Mouse (Mus musculus) kidney, adult 2 months (tissue): ENCODE data around the gene 1700018B08Rik. TPM values are rescaled to one million over a fixed set of nuclear protein-coding genes. Genes with fewer than 3 reads are reported as not detected.

Source experiments
- DNase-seq: peaks from one replicate; pipeline ENCODE4 v3.0.0; 2021
- H3K27ac ChIP-seq: fragments of 200-500 bp; 2 replicates; pipeline ENCODE4 v1.5.1; 2012; ENCODE audit warnings: low read depth, low read length, control low read depth, inconsistent platforms; ENCODE audit not compliant: insufficient read depth
- H3K27me3 ChIP-seq: fragments of 200-500 bp; replicated peaks from 2 replicates; pipeline ENCODE4 v1.6.1; 2012; ENCODE audit warnings: mild to moderate bottlenecking, moderate library complexity, low read length, inconsistent platforms; ENCODE audit not compliant: control insufficient read depth, insufficient read depth
- H3K36me3 ChIP-seq: fragments of 200-500 bp; 2 replicates; pipeline ENCODE4 v1.6.1; 2012; ENCODE audit warnings: mild to moderate bottlenecking, moderate library complexity, low read length, inconsistent platforms; ENCODE audit not compliant: control insufficient read depth, insufficient read depth
- H3K4me1 ChIP-seq: fragments of 200-500 bp; 2 replicates; pipeline ENCODE4 v1.6.1; 2011; ENCODE audit warnings: low read length; ENCODE audit not compliant: control insufficient read depth, insufficient read depth
- H3K4me3 ChIP-seq: fragments of 200-500 bp; 2 replicates; pipeline ENCODE4 v1.5.1; 2011; ENCODE audit warnings: mild to moderate bottlenecking, low read depth, low read length, control low read depth; ENCODE audit not compliant: insufficient read depth
- CTCF ChIP-seq: fragments of 200-500 bp; conservative IDR thresholded peaks from 2 replicates; pipeline ENCODE4 v1.5.1; 2011; ENCODE audit warnings: low read depth, mild to moderate bottlenecking, control low read depth, low read length, moderate library complexity, mixed read lengths; ENCODE audit not compliant: insufficient read depth, insufficient read length
- POLR2A ChIP-seq: fragments of 200-500 bp; IDR thresholded peaks from one replicate; pipeline ENCODE4 v1.6.1; 2011; ENCODE audit warnings: low read depth, low read length, control low read depth
- whole genome bisulfite sequencing: fragments of 180-500 bp; shearing (Covaris S2); methylation state at CpG from one replicate; pipeline ENCODE4 v1.1.7; 2018; 5-methylcytosine and 5-hydroxymethylcytosine counted together
- polyA plus RNA-seq: library from polyadenylated mRNA; depleted of rRNA; stranded (reverse); fragments of >200 nt; gene quantifications from 2 replicates; pipeline ENCODE4 v1.2.3, GENCODE M21; 2012

1700018B08Rik gene
- polyA plus RNA-seq, 1 experiment: not detected

- no peaks in the 10 kb centered on the region for H3K36me3 ChIP-seq
- TF ChIP-seq CTCF: no peak
- peak; percentile 94 for TF ChIP-seq POLR2A
- peak overlapping the region; percentile 68 for H3K4me3 ChIP-seq
- no peaks in the 10 kb centered on the region for H3K27me3 ChIP-seq
- peaks cover 4% of the 10 kb centered on the region; the same call in 1 of the 2 replicates for H3K4me1 ChIP-seq
- DNase-seq: peak; percentile 100
- under 1% methylated on average over 47 of the region's 47 CpGs for WGBS
- H3K27ac ChIP-seq: peak overlapping the region; percentile 79
Observed at GRCm38 (mm10) chr8:121585159-121585825, 41.2 kb upstream of the 1700018B08Rik start.

- 43% methylated on average over 13 of the region's 13 CpGs for WGBS
- H3K27ac ChIP-seq: peak overlapping the region; percentile 79
- TF ChIP-seq POLR2A: no peak
- no peak for TF ChIP-seq CTCF
- no peaks in the 10 kb centered on the region for H3K36me3 ChIP-seq
- H3K27me3 ChIP-seq: no peaks in the 10 kb centered on the region
- H3K4me3 ChIP-seq: peak overlapping the region; percentile 68
- H3K4me1 ChIP-seq: peaks cover 4% of the 10 kb centered on the region; the same call in 1 of the 2 replicates
- DNase-seq: no peak
Observed at GRCm38 (mm10) chr8:121584730-121585129, 40.6 kb upstream of the 1700018B08Rik start.

GRCm38 (mm10) chr8:121583653-121584052 lies 39.5 kb upstream of the 1700018B08Rik start:
- no peak for DNase-seq

GRCm38 (mm10) chr8:121580465-121580864 lies 36.3 kb upstream of the 1700018B08Rik start:
- Histone ChIP-seq H3K27me3 (no peaks in the 10 kb centered on the region), H3K4me1 (peaks cover 10% of the 10 kb centered on the region; the same call in 1 of the 2 replicates), H3K4me3 (no peak overlapping the region), H3K27ac (no peak overlapping the region), H3K36me3 (no peaks in the 10 kb centered on the region)
- 39% methylated on average over 9 of the region's 9 CpGs for WGBS
- no peak for DNase-seq
- no peak for TF ChIP-seq POLR2A
- TF ChIP-seq CTCF: no peak

More at GRCm38 (mm10) chr8:121583653-121584052, 39.5 kb upstream of the 1700018B08Rik start:
- no peaks in the 10 kb centered on the region for H3K27me3 ChIP-seq
- 38% methylated on average over 8 of the region's 8 CpGs for WGBS
- H3K4me3 ChIP-seq: no peak overlapping the region
- TF ChIP-seq CTCF (no peak), POLR2A (no peak)
- peaks cover 4% of the 10 kb centered on the region; the same call in 1 of the 2 replicates for H3K4me1 ChIP-seq
- H3K36me3 ChIP-seq: no peaks in the 10 kb centered on the region
- no peak overlapping the region for H3K27ac ChIP-seq

- 2% methylated on average over 62 of the region's 63 CpGs for WGBS
- H3K27me3 ChIP-seq: no peaks in the 10 kb centered on the region
- H3K4me3 ChIP-seq: peak within 1 kb of the TSS; percentile 61
- TF ChIP-seq POLR2A: peak; percentile 46
- 0 out of 2 replicates have a peak, but pooled peaks have one; percentile 3 for TF ChIP-seq CTCF
- peak; percentile 96 for DNase-seq
- peak within 1 kb of the TSS; percentile 34; the same call in 1 of the 2 replicates for H3K27ac ChIP-seq
- no peaks in the 10 kb centered on the region for H3K36me3 ChIP-seq
- peaks cover 6% of the 10 kb centered on the region; the same call in 1 of the 2 replicates for H3K4me1 ChIP-seq
Observed at GRCm38 (mm10) chr8:121578676-121579451, 34.7 kb upstream of the 1700018B08Rik start, which contains the start of gene Fbxo31. Gene Fbxo31 (minus strand): TSS chr8:121578806.

- WGBS: 3% methylated on average over 44 of the region's 44 CpGs
- Histone ChIP-seq H3K36me3 (no peaks in the 10 kb centered on the region), H3K4me3 (peak overlapping the region; percentile 61), H3K4me1 (peaks cover 7% of the 10 kb centered on the region; the same call in 1 of the 2 replicates), H3K27ac (no peak overlapping the region), H3K27me3 (no peaks in the 10 kb centered on the region)
- DNase-seq: no peak
- TF ChIP-seq CTCF: no peak
- no peak for TF ChIP-seq POLR2A
Observed at GRCm38 (mm10) chr8:121577751-121578675, 33.9 kb upstream of the 1700018B08Rik start.
